Comparison of ENCODE assay signal across 11 mouse cellular contexts in the genomic region with DNA sequence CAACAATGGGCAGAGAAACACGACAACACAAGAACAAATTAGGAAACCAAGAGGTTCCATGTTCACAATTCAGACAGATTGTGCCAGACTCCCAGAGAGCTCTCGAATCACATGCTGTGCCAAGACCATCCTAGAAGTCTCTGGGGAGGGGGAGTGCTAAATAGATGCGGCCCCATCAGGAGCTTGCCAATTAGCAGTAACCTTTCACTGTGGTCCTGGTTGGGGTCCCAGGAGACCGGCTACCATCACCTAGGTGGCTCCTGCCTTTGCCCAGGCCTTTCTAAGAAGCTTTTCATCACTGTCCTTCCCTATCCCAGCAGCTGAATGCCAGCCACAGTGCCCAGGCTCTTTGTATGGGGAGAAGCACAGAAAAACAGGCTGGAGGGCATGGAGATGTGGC. TPM values are rescaled to one million over a fixed set of nuclear protein-coding genes. Genes with fewer than 3 reads are reported as not detected.
A peak's percentile ranks its signal among the peaks of the same experiment; 100 is the strongest.
DNase-seq lines count a peak whose midpoint lies in the region; ATAC-seq and TF ChIP-seq lines count a peak whose summit lies in the region.
"Had no signal": no experiment of that assay in that cellular context is flagged by ENCODE, and none has a peak within 500 bp of the region (broad histone marks: within the 10 kb centered on the region; RNA-seq: fewer than 3 reads in every experiment).

No protein-coding gene starts in this region.

- H3K36me3 ChIP-seq in heart, embryonic 15.5 days, result no peaks in the 10 kb centered on the region
- no peaks in the 10 kb centered on the region for H3K36me3 ChIP-seq in heart, adult 2 months (ENCODE audit: control insufficient read depth, insufficient read depth, low read length)
- no peaks in the 10 kb centered on the region for H3K36me3 ChIP-seq in embryonic facial prominence, embryonic 13.5 days
- H3K36me3 ChIP-seq in hindbrain, embryonic 12.5 days, result no peaks in the 10 kb centered on the region
- no peaks in the 10 kb centered on the region for H3K36me3 ChIP-seq in midbrain, embryonic 14.5 days (ENCODE audit: control insufficient read depth, insufficient read depth, low read length)

- no peak for TF ChIP-seq EP300 in heart, adult 2 months (IDR thresholded peaks at IDR 0.05; ENCODE audit: insufficient read depth, low read depth, low read length)

- 67% methylated on average over 4 of the region's 4 CpGs for WGBS in heart, embryonic 15.5 days
- 76% methylated on average over 4 of the region's 4 CpGs for WGBS in heart, adult 2 months
- 54% methylated on average over 4 of the region's 4 CpGs for WGBS in embryonic facial prominence, embryonic 13.5 days
- WGBS in hindbrain, embryonic 12.5 days, result 32% methylated on average over 4 of the region's 4 CpGs
- 34% methylated on average over 4 of the region's 4 CpGs for WGBS in midbrain, embryonic 14.5 days

- H3K4me2 ChIP-seq in heart, embryonic 15.5 days, result no peak overlapping the region
- H3K4me2 ChIP-seq in embryonic facial prominence, embryonic 13.5 days, result peak overlapping the region; percentile 51; the same call in 1 of the 2 replicates
- H3K4me2 ChIP-seq in hindbrain, embryonic 12.5 days (replicated peaks), result peak overlapping the region; percentile 38; the same call in 1 of the 2 replicates
- peak overlapping the region; percentile 37 for H3K4me2 ChIP-seq in midbrain, embryonic 14.5 days (ENCODE audit: low read length)

- no peak overlapping the region; the same call in 1 of the 2 replicates for H3K9ac ChIP-seq in heart, embryonic 15.5 days
- no peak overlapping the region for H3K9ac ChIP-seq in heart, adult 2 months (ENCODE audit: low read depth, low read length)
- peak overlapping the region; percentile 40; the same call in 1 of the 2 replicates for H3K9ac ChIP-seq in embryonic facial prominence, embryonic 13.5 days
- no peak overlapping the region; the same call in 1 of the 2 replicates for H3K9ac ChIP-seq in hindbrain, embryonic 12.5 days
- peak overlapping the region; percentile 36; the same call in 1 of the 2 replicates for H3K9ac ChIP-seq in midbrain, embryonic 14.5 days (replicated peaks; ENCODE audit: low read length)

- H3K27ac ChIP-seq in heart, embryonic 15.5 days, result 0 out of 2 replicates have a peak overlapping the region, but pooled peaks have one; percentile 14
- no peak overlapping the region for H3K27ac ChIP-seq in heart, adult 2 months
- no peak overlapping the region for H3K27ac ChIP-seq in embryonic facial prominence, embryonic 13.5 days
- peak overlapping the region; percentile 85 for H3K27ac ChIP-seq in hindbrain, embryonic 12.5 days
- H3K27ac ChIP-seq in midbrain, embryonic 14.5 days (replicated peaks; ENCODE audit: low read depth, low read length), result peak overlapping the region; percentile 89

- DNase-seq in heart, adult 2 months, result no peak
- peak; percentile 56 for DNase-seq in midbrain, embryonic 14.5 days
- DNase-seq in c-Kit-positive CD71-positive TER-119-positive erythroid progenitor cells, embryonic 14.5 days (ENCODE audit: low spot score), result no peak
- DNase-seq in kidney, postnatal 14 days, result no peak
- DNase-seq in layer of hippocampus, adult 9-10 months (ENCODE audit: low spot score), result no peak

- H3K79me2 ChIP-seq in heart, adult 2 months (replicated peaks; ENCODE audit: control insufficient read depth, insufficient read depth, low read length), result no peaks in the 10 kb centered on the region

- no peaks in the 10 kb centered on the region for H3K9me3 ChIP-seq in heart, embryonic 15.5 days (replicated peaks)
- H3K9me3 ChIP-seq in embryonic facial prominence, embryonic 13.5 days, result no peaks in the 10 kb centered on the region
- no peaks in the 10 kb centered on the region for H3K9me3 ChIP-seq in hindbrain, embryonic 12.5 days (replicated peaks)
- H3K9me3 ChIP-seq in midbrain, embryonic 14.5 days (ENCODE audit: control insufficient read depth, low read length), result no peaks in the 10 kb centered on the region

- no peaks in the 10 kb centered on the region for H3K27me3 ChIP-seq in heart, embryonic 15.5 days
- no peaks in the 10 kb centered on the region for H3K27me3 ChIP-seq in heart, adult 2 months (ENCODE audit: control insufficient read depth, insufficient read depth, low read length)
- 0 out of 2 replicates have a peak, but pooled peaks cover 3% of the 10 kb centered on the region for H3K27me3 ChIP-seq in embryonic facial prominence, embryonic 13.5 days
- H3K27me3 ChIP-seq in hindbrain, embryonic 12.5 days, result peaks cover 21% of the 10 kb centered on the region; the same call in 1 of the 2 replicates
- H3K27me3 ChIP-seq in midbrain, embryonic 14.5 days (ENCODE audit: control insufficient read depth, insufficient read depth, low read length), result no peaks in the 10 kb centered on the region

- intact Hi-C loops in heart, adult 2 months (cut with DNase I), result no loop called here

- TF ChIP-seq POLR2A in heart, adult 2 months (IDR thresholded peaks at IDR 0.05; ENCODE audit: insufficient read depth, low read depth, low read length), result no peak

- ATAC-seq in heart, embryonic 15.5 days (replicated peaks; ENCODE audit: insufficient number of reproducible peaks, insufficient read depth, low FRiP score, low read depth), result no peak
- ATAC-seq in embryonic facial prominence, embryonic 13.5 days (ENCODE audit: insufficient number of reproducible peaks, insufficient read depth, low FRiP score, low TSS enrichment, low read depth), result no peak
- ATAC-seq in hindbrain, embryonic 12.5 days (ENCODE audit: low FRiP score), result peak; percentile 49
- 0 out of 2 replicates have a peak, but pooled peaks have one; percentile 5 for ATAC-seq in midbrain, embryonic 14.5 days (ENCODE audit: low FRiP score, low TSS enrichment)

- peaks cover 28% of the 10 kb centered on the region for H3K4me1 ChIP-seq in heart, embryonic 15.5 days (replicated peaks)
- no peaks in the 10 kb centered on the region for H3K4me1 ChIP-seq in heart, adult 2 months (ENCODE audit: control insufficient read depth, insufficient read depth, low read length)
- H3K4me1 ChIP-seq in embryonic facial prominence, embryonic 13.5 days, result peaks cover 21% of the 10 kb centered on the region
- peaks cover 31% of the 10 kb centered on the region for H3K4me1 ChIP-seq in hindbrain, embryonic 12.5 days
- H3K4me1 ChIP-seq in midbrain, embryonic 14.5 days (ENCODE audit: control insufficient read depth, insufficient read depth, low read length), result peaks cover 26% of the 10 kb centered on the region

- TF ChIP-seq CTCF in heart, adult 2 months (IDR thresholded peaks at IDR 0.05), result no peak

- no peak overlapping the region for H3K4me3 ChIP-seq in heart, embryonic 15.5 days
- H3K4me3 ChIP-seq in heart, adult 2 months, result no peak overlapping the region
- no peak overlapping the region for H3K4me3 ChIP-seq in embryonic facial prominence, embryonic 13.5 days
- H3K4me3 ChIP-seq in hindbrain, embryonic 12.5 days, result no peak overlapping the region
- no peak overlapping the region for H3K4me3 ChIP-seq in midbrain, embryonic 14.5 days (replicated peaks; ENCODE audit: low read depth, low read length)

RNA-seq across cellular contexts. Expression of a gene that starts 8.5 kb away (rescaled TPM):
- not detected in 2 replicates for polyA plus RNA-seq in heart, embryonic 15.5 days (2015; fragmentation: Nextera tagmentation; extraction: Ambion mirVana)
- not detected for total RNA-seq in heart, adult 2 months (2021)
- polyA plus RNA-seq in heart, adult 2 months (2012; rRNA removed), result not detected in 2 replicates
- not detected in 2 replicates for polyA plus RNA-seq in embryonic facial prominence, embryonic 13.5 days (2015; fragmentation: Nextera tagmentation; extraction: Ambion mirVana)
- polyA plus RNA-seq in hindbrain, embryonic 12.5 days (2016; fragmentation: Nextera tagmentation; extraction: Ambion mirVana), result not detected in 2 replicates
- polyA plus RNA-seq in midbrain, embryonic 14.5 days (2014; fragmentation: Nextera tagmentation; extraction: Ambion mirVana), result not detected in 2 replicates
- total RNA-seq: left cerebral cortex, postnatal 4 days had no signal
- polyA plus RNA-seq: gonadal fat pad, adult 2 months; kidney, embryonic 14.5 days had no signal

RNA-seq across cellular contexts. Expression of a gene that starts 45.7 kb away (rescaled TPM):
- 6.9 and 10.9 TPM in 2 replicates for polyA plus RNA-seq in heart, embryonic 15.5 days (2015; fragmentation: Nextera tagmentation; extraction: Ambion mirVana)
- 1 to 10 TPM; 3.5 to 4.4 TPM for total RNA-seq in heart, adult 2 months (2021)
- polyA plus RNA-seq in heart, adult 2 months (2012; rRNA removed), result 3.9 and 4.0 TPM in 2 replicates
- polyA plus RNA-seq in embryonic facial prominence, embryonic 13.5 days (2015; fragmentation: Nextera tagmentation; extraction: Ambion mirVana), result 12.4 and 16.0 TPM in 2 replicates
- 33.9 and 36.8 TPM in 2 replicates for polyA plus RNA-seq in hindbrain, embryonic 12.5 days (2016; fragmentation: Nextera tagmentation; extraction: Ambion mirVana)
- 44.8 and 51.7 TPM in 2 replicates for polyA plus RNA-seq in midbrain, embryonic 14.5 days (2014; fragmentation: Nextera tagmentation; extraction: Ambion mirVana)

Comparison
In these comparisons a context has a peak if more than half of its experiments do, and no peak if none do; other contexts are left out.
1. H3K27ac ChIP-seq: peak in heart, embryonic 15.5 days (single experiment), hindbrain, embryonic 12.5 days (single experiment) and midbrain, embryonic 14.5 days (single experiment); none in heart, adult 2 months (single experiment) and embryonic facial prominence, embryonic 13.5 days (single experiment).
2. ATAC-seq: peak in hindbrain, embryonic 12.5 days (single experiment) and midbrain, embryonic 14.5 days (single experiment); none in heart, embryonic 15.5 days (single experiment) and embryonic facial prominence, embryonic 13.5 days (single experiment).
3. H3K9ac ChIP-seq: peak in embryonic facial prominence, embryonic 13.5 days (single experiment) and midbrain, embryonic 14.5 days (single experiment); none in heart, embryonic 15.5 days (single experiment), heart, adult 2 months (single experiment) and hindbrain, embryonic 12.5 days (single experiment).